In genomic region chr8:107035641-107036040, GRCm38 (mm10) we compare ENCODE assay signal across 36 mouse cellular contexts. TPM values are rescaled to one million over a fixed set of nuclear protein-coding genes. Genes with fewer than 3 reads are reported as not detected.
"Had no signal": no experiment of that assay in that cellular context is flagged by ENCODE, and none has a peak within 500 bp of the region (broad histone marks: within the 10 kb centered on the region; RNA-seq: fewer than 3 reads in every experiment).

No protein-coding gene starts in this region.

- H3K9me3 ChIP-seq: heart, embryonic 13.5 days; heart, embryonic 15.5 days; kidney, embryonic 15.5 days; limb, embryonic 13.5 days; limb, embryonic 15.5 days; liver, embryonic 12.5 days had no signal

- DNase-seq: gastrocnemius, adult 2 months; gastrocnemius, postnatal 10 days; gastrocnemius, postnatal 36 days; heart, adult 11 months; heart, adult 2 months; heart, postnatal 14 days; heart, postnatal 36 days; kidney, adult 11 months; kidney, adult 2 months; kidney, adult 9 months; kidney, postnatal 14 days; kidney, postnatal 36 days; layer of hippocampus, adult 9-11 months; layer of hippocampus, postnatal 36 days had no signal

- H3K9ac ChIP-seq: heart, embryonic 13.5 days; heart, embryonic 15.5 days; hindbrain, embryonic 14.5 days; kidney, embryonic 15.5 days; limb, embryonic 13.5 days; limb, embryonic 15.5 days; liver, embryonic 12.5 days; liver, embryonic 14.5 days had no signal

- H3K4me2 ChIP-seq: heart, embryonic 11.5 days; heart, embryonic 13.5 days; heart, embryonic 15.5 days; hindbrain, embryonic 14.5 days; kidney, embryonic 15.5 days; limb, embryonic 13.5 days; limb, embryonic 15.5 days; liver, embryonic 12.5 days had no signal

- H3K27ac ChIP-seq: gastrocnemius, adult 2 months; heart, adult 2 months; heart, embryonic 13.5 days; hindbrain, embryonic 14.5 days; kidney, embryonic 15.5 days; kidney, postnatal 0 days; limb, embryonic 13.5 days; limb, embryonic 15.5 days; liver, embryonic 12.5 days; liver, embryonic 14.5 days had no signal

- H3K27me3 ChIP-seq: heart, embryonic 13.5 days; heart, embryonic 15.5 days; kidney, embryonic 15.5 days; limb, embryonic 13.5 days; limb, embryonic 15.5 days; liver, embryonic 12.5 days had no signal

- H3K4me3 ChIP-seq: gastrocnemius, adult 2 months; heart, adult 2 months; heart, embryonic 13.5 days; heart, embryonic 15.5 days; kidney, embryonic 15.5 days; limb, embryonic 13.5 days; limb, embryonic 15.5 days; liver, embryonic 12.5 days had no signal

- ATAC-seq: hindbrain, embryonic 16.5 days; intestine, embryonic 16.5 days; liver, embryonic 12.5 days had no signal

RNA-seq across cellular contexts. Expression of gene Tmed6, which starts 29.8 kb away (rescaled TPM):
- total RNA-seq: gastrocnemius, adult 2 months; gastrocnemius, postnatal 10 days; gastrocnemius, postnatal 36 days; heart, adult 2 months; heart, postnatal 14 days; heart, postnatal 36 days; hematopoietic stem cell, adult 5-6 weeks; layer of hippocampus, adult 18-20 months; layer of hippocampus, adult 8-10 months; layer of hippocampus, postnatal 14 days; layer of hippocampus, postnatal 36 days; left cerebral cortex, adult 18-20 months; left cerebral cortex, postnatal 14 days; left cerebral cortex, postnatal 36 days had no signal
- polyA plus RNA-seq: heart, adult 2 months; heart, embryonic 11.5 days; heart, embryonic 13.5 days; heart, embryonic 15.5 days; heart, postnatal 0 days; hindbrain, embryonic 14.5 days; hindbrain, embryonic 16.5 days; limb, embryonic 11.5 days; limb, embryonic 13.5 days; limb, embryonic 15.5 days; liver, adult 2 months had no signal
